Mouse (Mus musculus): ENCODE data around the gene Slc7a7. TPM values are rescaled to one million over a fixed set of nuclear protein-coding genes. Genes with fewer than 3 reads are reported as not detected.
"Not testable (repeated sequence)": the region's sequence is repeated elsewhere in the genome, so short reads cannot be mapped to it uniquely, and the experiment has no call there.

Slc7a7 gene
- polyA plus RNA-seq, 1 experiment from 2014 or later: 4.7 TPM

DNA sequence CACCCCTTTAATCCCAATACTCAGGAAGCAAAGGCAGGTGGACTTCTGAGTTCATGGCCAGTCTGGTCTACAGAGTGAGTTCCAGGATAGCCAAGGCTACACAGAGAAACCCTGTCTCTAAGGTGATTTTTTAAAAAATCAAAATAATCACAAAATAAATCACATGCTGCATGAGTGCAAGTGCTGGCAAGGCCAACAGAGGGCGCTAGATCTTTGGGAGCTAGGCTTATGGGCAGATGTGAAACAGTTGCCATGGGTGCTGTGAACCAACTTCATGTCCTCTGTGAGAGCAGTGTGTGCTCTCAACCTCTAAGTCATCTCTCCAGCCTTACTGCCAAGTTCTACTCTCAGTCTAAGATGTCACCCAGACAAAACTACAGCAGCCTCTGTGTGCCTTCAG lies 63.2 kb downstream of the Slc7a7 start:
- Histone ChIP-seq H3K27me3 (replicated peaks) (no peaks in the 10 kb centered on the region), H3K4me3 (no peak overlapping the region), H3K27ac (no peak overlapping the region), H3K4me2 (no peak overlapping the region), H3K36me3 (replicated peaks) (no peaks in the 10 kb centered on the region), H3K4me1 (no peaks in the 10 kb centered on the region), H3K9ac (no peak overlapping the region), H3K9me3 (no peaks in the 10 kb centered on the region)
- no peak for ATAC-seq (replicated peaks)
- WGBS: 34% methylated on average over 1 of the region's 1 CpGs

DNA sequence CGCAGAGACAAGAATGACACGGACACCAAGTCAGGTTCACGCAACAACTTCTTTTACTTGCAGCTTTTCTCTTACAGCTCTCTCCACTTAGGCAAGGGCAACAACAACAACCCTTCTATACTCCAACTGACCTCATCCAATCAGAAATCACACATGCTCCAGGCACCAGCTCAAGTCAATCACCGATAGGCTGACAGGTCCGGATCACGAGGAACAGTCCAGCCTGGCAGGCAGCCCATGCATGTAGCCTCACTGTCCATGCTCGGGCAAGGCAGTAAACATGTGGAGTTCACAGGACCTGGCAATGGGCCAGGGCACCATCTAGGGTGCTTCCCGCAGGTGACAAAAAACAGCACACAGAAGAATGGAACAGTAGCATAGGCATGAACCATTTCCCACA lies 65.3 kb downstream of the Slc7a7 start:
- H3K9me3 ChIP-seq: no peaks in the 10 kb centered on the region
- no peak overlapping the region for H3K4me3 ChIP-seq
- no peak for ATAC-seq (replicated peaks)
- H3K27me3 ChIP-seq (replicated peaks): no peaks in the 10 kb centered on the region
- no peaks in the 10 kb centered on the region for H3K4me1 ChIP-seq
- no peaks in the 10 kb centered on the region for H3K36me3 ChIP-seq (replicated peaks)
- H3K4me2 ChIP-seq: no peak overlapping the region
- no peak overlapping the region for H3K9ac ChIP-seq
- 88% methylated on average over 8 of the region's 8 CpGs for WGBS
- H3K27ac ChIP-seq: no peak overlapping the region

DNA sequence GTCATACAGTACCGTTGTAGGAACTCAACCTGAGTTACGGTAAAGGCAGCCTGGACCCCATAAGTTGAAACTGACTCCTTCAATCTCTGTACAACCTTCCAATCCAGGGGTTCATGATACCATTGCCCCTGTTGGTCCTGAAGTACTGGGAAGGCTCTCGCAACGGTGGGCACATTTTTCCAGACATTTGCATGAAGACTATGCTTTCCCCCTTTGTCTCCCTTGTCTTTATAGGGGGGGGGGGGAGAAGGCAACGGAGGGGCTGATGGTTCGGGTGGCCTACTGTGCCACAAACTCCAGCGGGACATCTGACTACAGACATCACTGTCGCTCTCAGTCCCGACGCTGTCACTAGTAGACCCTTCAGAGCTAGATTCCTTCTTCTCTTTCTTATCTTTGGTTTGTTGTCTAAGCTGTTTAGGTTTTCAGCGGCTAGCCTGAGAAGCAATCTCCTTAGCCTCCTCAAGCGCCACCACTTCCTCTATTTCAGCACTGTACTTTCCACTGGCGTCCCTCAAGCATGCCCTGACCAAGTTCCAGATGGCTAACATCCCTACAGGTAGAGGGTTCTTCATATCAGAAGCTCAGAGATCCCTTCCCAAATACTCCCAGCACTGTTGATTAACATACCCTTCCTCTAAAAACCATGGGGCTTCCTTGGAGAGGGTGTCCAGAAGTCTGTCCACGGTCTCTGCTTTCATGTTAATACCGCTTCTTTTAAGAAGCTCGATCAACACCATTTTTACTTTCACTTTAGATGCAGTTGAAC lies 66.6 kb downstream of the Slc7a7 start:
- not testable (repeated sequence) for ATAC-seq (replicated peaks); H3K4me3 ChIP-seq; H3K4me2 ChIP-seq; H3K27me3 ChIP-seq (replicated peaks); H3K4me1 ChIP-seq; H3K27ac ChIP-seq; H3K36me3 ChIP-seq (replicated peaks); H3K9me3 ChIP-seq; H3K9ac ChIP-seq
- WGBS: 92% methylated on average over 15 of the region's 16 CpGs

DNA sequence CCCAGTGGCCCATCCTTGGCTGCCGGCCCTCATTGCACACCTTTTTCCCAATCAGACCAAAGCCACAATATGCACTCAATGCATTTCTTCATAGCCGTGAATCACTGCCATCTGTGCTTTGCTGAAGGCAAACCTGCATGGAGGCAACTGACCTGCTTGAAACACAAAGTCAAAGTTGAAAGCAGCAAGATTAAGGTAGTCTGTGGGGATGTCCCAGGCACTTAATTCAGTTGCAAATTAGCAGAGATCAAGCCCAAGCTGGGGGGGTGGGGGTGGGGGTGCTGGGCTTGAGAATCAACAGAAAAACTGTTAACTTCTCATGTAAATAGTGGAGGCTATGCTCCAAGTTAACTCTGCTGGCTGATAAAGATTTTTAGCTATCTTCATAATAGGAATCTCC lies 75.8 kb downstream of the Slc7a7 start:
- H3K27me3 ChIP-seq (replicated peaks); ATAC-seq (replicated peaks); H3K36me3 ChIP-seq (replicated peaks); H3K4me1 ChIP-seq; H3K4me2 ChIP-seq; H3K4me3 ChIP-seq; H3K9ac ChIP-seq; H3K9me3 ChIP-seq; H3K27ac ChIP-seq: not testable (repeated sequence)
- 41% methylated on average over 2 of the region's 2 CpGs for WGBS

DNA sequence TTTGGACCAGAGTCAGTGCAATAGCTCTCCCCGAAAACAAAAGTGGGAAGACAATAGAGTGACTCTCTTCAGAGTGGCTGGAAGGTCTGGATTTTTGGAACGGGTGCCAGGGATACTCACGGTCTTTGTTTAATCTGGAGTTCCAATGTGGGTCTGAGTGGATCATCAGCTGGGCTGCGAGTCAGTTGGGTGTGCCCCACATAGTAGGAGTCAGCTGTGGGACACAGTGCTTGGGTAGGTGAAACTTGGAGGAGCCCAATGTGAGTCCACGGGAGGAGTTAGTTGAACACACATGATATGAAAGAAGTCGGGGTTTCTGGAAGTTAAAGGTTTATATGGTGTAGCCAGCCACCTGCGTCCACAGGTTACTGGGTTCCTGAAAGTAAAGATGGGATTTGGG lies 76.7 kb downstream of the Slc7a7 start:
- 56% methylated on average over 7 of the region's 7 CpGs for WGBS
- Histone ChIP-seq H3K9ac (no peak overlapping the region), H3K4me1 (no peaks in the 10 kb centered on the region), H3K4me3 (no peak overlapping the region), H3K36me3 (replicated peaks) (no peaks in the 10 kb centered on the region), H3K27me3 (replicated peaks) (no peaks in the 10 kb centered on the region), H3K9me3 (no peaks in the 10 kb centered on the region), H3K27ac (no peak overlapping the region), H3K4me2 (no peak overlapping the region)
- ATAC-seq (replicated peaks): no peak

DNA sequence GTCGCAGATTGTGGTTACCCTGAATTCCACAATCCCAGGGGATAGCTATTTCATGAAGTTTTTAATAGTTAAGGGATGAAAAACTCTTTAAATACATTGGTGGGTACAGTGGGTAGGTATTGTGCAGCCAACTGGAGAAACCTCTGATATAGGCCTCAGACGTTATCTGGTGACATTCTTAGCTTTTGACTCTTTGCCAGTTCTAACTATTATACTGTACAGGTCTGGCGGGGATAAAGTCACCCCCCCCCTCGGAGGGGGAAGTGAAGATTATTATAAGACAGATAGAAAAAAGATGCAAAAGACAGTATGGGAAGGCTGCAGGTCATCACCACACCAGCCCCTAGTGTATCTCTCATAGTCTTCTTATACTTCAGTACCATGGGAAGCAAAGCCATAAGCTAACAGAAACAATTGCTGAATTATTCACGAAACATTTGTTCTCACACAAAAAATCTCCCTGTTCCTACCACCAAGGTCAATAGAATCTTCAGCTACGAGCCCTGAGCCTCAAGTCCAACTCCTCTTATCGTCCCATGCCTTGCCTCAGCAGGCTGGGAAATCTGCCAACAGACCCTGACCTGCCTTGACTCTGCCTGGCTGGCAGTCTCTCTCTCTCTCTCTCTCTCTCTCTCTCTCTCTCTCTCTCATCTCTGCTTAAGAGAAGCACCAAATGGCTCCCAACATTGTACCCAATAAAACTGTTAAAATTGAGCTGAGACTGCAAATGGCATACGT lies 84.0 kb downstream of the Slc7a7 start:
- H3K9me3 ChIP-seq: no peaks in the 10 kb centered on the region
- H3K4me1 ChIP-seq: no peaks in the 10 kb centered on the region
- no peaks in the 10 kb centered on the region for H3K27me3 ChIP-seq (replicated peaks)
- no peak overlapping the region for H3K27ac ChIP-seq
- H3K4me2 ChIP-seq: no peak overlapping the region
- WGBS: 78% methylated on average over 8 of the region's 8 CpGs
- no peaks in the 10 kb centered on the region for H3K36me3 ChIP-seq (replicated peaks)
- ATAC-seq (replicated peaks): no peak
- H3K9ac ChIP-seq: no peak overlapping the region
- no peak overlapping the region for H3K4me3 ChIP-seq

DNA sequence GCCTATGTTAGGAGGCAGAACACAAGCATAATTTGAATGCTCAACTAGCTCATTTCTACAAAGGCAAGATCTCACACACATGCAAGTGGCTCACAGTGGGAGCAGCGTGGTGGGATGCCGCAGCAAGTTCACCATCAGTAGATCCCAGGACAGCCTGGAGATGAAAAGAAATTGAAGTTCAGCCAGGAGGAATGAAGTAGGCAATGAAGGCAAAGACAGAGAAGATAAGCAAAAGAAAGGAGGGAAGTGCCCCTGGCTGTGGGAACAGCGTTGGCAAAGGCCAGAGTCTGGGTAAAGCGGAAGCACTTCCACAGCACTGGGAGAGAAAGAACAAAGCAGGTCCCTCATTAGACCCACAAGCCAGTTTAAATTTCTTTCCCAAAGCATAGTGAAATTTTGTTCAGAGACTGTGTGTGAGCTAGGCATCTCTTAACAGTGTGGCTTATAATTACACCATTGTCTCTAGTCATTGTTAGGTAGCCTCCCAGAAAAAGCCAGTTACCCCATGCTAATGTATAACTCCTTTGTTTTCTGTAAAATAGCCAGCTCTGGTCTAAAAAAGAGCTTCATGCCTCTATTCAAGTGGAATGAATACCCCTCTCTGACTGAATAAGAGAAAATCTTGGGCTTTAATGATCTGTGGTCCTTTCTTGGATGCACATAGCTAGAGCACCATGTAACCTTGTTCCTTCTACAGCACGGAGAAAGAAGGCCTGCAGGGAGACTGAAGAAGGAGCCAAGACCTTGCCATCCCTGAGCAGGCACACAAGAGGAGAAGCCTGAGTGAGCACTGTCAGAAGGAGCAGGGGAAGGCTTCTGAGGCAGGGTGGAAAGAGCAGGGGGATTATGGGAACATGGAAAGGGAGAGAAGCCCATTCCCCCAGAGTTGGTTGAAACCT lies 85.2 kb downstream of the Slc7a7 start:
- peak overlapping the region; percentile 28; the same call in 1 of the 2 replicates for H3K27ac ChIP-seq

DNA sequence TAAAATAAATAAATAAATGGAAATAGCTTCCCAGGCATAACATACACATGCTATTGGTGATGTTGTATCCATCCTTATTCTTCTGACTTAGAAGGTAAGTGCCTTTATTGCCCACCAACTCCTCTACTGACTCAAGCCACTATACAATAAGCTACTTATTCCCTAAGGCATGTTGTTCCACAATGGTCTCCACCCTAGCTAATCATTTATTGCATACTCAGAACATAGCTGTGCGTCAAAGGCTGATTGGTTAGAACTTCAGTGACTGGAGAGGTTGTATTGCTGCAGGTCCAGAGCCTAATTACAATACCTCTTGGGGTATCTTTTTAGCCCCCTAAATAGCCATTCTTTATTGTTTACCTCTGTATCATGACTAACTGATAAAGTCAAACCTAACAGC lies 86.4 kb downstream of the Slc7a7 start:
- WGBS: 82% methylated on average over 1 of the region's 1 CpGs
- H3K9ac ChIP-seq: no peak overlapping the region

More for the DNA sequence above, 85.2 kb downstream of the Slc7a7 start:
- 39% methylated on average over 5 of the region's 5 CpGs for WGBS
- Histone ChIP-seq H3K4me1 (no peaks in the 10 kb centered on the region), H3K9me3 (no peaks in the 10 kb centered on the region), H3K27me3 (replicated peaks) (no peaks in the 10 kb centered on the region), H3K4me3 (no peak overlapping the region), H3K9ac (no peak overlapping the region), H3K36me3 (replicated peaks) (no peaks in the 10 kb centered on the region), H3K4me2 (no peak overlapping the region)
- no peak for ATAC-seq (replicated peaks)

DNA sequence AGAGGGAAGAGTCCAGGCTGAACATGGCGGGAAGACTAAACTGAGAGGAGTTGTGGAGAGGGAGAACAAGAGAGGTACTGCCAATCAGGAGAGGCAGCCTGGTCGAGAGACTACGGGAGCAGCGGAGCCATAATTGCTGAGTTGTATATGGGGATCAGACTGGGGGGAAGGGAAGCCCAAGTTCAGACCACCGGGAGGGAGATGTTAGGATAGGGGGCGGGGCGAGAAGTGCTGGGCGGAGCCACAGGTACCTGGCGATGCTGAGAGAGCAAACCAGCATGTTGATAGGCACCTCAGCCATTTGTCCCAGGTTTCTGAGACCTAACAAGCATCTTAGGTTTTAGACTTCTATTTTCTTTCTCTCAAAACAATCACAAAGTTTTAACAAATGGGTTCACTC lies 88.4 kb downstream of the Slc7a7 start:
- Histone ChIP-seq H3K9me3 (no peaks in the 10 kb centered on the region), H3K27ac (no peak overlapping the region), H3K27me3 (replicated peaks) (no peaks in the 10 kb centered on the region), H3K9ac (no peak overlapping the region), H3K4me3 (no peak overlapping the region), H3K4me2 (no peak overlapping the region), H3K36me3 (replicated peaks) (no peaks in the 10 kb centered on the region), H3K4me1 (no peaks in the 10 kb centered on the region)
- 59% methylated on average over 9 of the region's 9 CpGs for WGBS
- ATAC-seq (replicated peaks): no peak

More for the DNA sequence above, 86.4 kb downstream of the Slc7a7 start:
- ATAC-seq (replicated peaks): no peak
- H3K27me3 ChIP-seq (replicated peaks): no peaks in the 10 kb centered on the region
- H3K36me3 ChIP-seq (replicated peaks): no peaks in the 10 kb centered on the region
- no peaks in the 10 kb centered on the region for H3K9me3 ChIP-seq
- H3K27ac ChIP-seq: no peak overlapping the region
- H3K4me3 ChIP-seq: no peak overlapping the region
- H3K4me1 ChIP-seq: no peaks in the 10 kb centered on the region
- no peak overlapping the region for H3K4me2 ChIP-seq

DNA sequence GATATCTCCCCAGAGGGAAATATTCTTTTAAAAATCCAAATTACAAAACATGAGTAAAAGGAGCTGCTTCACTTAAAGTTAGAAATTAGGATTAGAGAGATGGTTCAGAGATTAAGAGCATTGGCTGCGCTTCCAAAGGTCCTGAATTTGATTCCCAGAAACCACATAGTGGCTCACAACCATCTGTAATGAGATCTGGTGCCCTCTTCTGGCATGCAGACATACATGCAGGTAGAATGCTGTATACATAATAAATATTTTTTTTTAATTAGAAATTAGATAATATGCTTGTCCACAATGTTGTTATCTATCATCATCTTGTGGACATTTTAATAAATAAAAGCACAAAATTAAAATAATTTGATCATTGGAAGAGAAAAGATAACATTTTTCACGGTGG lies 89.0 kb downstream of the Slc7a7 start:
- no peak for ATAC-seq (replicated peaks)
- H3K4me3 ChIP-seq: no peak overlapping the region
- no peaks in the 10 kb centered on the region for H3K27me3 ChIP-seq (replicated peaks)
- no peaks in the 10 kb centered on the region for H3K4me1 ChIP-seq
- H3K9me3 ChIP-seq: no peaks in the 10 kb centered on the region
- WGBS: 83% methylated on average over 2 of the region's 2 CpGs
- H3K27ac ChIP-seq: no peak overlapping the region
- no peak overlapping the region for H3K9ac ChIP-seq
- no peaks in the 10 kb centered on the region for H3K36me3 ChIP-seq (replicated peaks)
- H3K4me2 ChIP-seq: no peak overlapping the region

DNA sequence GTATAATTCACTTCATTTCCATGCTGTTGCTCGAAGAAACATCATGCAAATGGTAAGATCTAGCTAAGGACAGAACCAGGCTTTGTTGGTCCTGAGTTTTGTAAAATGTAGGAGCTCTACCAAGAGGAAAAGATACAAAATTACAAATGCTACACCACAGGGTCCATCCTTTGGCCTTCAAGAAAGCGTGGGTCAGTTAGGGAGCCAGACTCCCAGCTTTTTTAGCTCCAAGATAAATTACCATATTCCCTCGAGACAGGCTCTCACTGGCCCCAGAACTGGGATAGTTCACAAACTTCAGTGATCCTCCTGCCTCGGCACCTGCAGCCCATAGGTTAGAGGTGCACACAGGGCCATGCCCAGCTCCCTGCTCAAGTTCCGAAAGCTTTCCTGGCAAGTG lies 93.1 kb downstream of the Slc7a7 start:
- 82% methylated on average over 5 of the region's 5 CpGs for WGBS
- no peak overlapping the region for H3K27ac ChIP-seq
- H3K4me2 ChIP-seq: no peak overlapping the region
- no peaks in the 10 kb centered on the region for H3K27me3 ChIP-seq (replicated peaks)
- no peak overlapping the region for H3K4me3 ChIP-seq
- no peaks in the 10 kb centered on the region for H3K4me1 ChIP-seq
- H3K9ac ChIP-seq: no peak overlapping the region
- H3K9me3 ChIP-seq: no peaks in the 10 kb centered on the region
- no peaks in the 10 kb centered on the region for H3K36me3 ChIP-seq (replicated peaks)
- no peak for ATAC-seq (replicated peaks)
